Mouse (Mus musculus) B cell, adult 2 months (primary cell): ENCODE data around the gene 1700025C18Rik.
A peak's percentile ranks its signal among the peaks of the same experiment; 100 is the strongest.

ENCODE experiments used
- DNase-seq, 2 experiments: peaks; one replicate each; pipeline ENCODE4 v3.0.0; 2022

The 1700025C18Rik gene

GRCm38 (mm10) chr2:165077055-165077454, 13.5 kb downstream of the 1700025C18Rik start:
- no peak for DNase-seq

GRCm38 (mm10) chr2:165074937-165075336, 15.6 kb downstream of the 1700025C18Rik start:
- DNase-seq, result peak; percentile 85 to 88

GRCm38 (mm10) chr2:165074081-165074884, 16.3 kb downstream of the 1700025C18Rik start:
- peak; percentile 17 for DNase-seq

- DNase-seq, result no peak
Measured at GRCm38 (mm10) chr2:165073381-165073781, 17.2 kb downstream of the 1700025C18Rik start.

GRCm38 (mm10) chr2:165070096-165070816, 20.3 kb downstream of the 1700025C18Rik start:
- peak; percentile 63 to 70 for DNase-seq

GRCm38 (mm10) chr2:165068806-165069205, 21.7 kb downstream of the 1700025C18Rik start:
- no peak for DNase-seq

GRCm38 (mm10) chr2:165064489-165064888, 26.1 kb downstream of the 1700025C18Rik start:
- no peak for DNase-seq

GRCm38 (mm10) chr2:165061638-165062433, 28.7 kb downstream of the 1700025C18Rik start:
- DNase-seq, result peak; percentile 61 to 69

- no peak for DNase-seq
Measured at GRCm38 (mm10) chr2:165059961-165060360, 30.6 kb downstream of the 1700025C18Rik start.

- DNase-seq, result peak; percentile 79 to 84
Measured at GRCm38 (mm10) chr2:165056377-165057085, 34.0 kb downstream of the 1700025C18Rik start.

GRCm38 (mm10) chr2:165055905-165056304, 34.6 kb downstream of the 1700025C18Rik start:
- DNase-seq, result peak; percentile 62 to 67

GRCm38 (mm10) chr2:165054888-165055852, 35.4 kb downstream of the 1700025C18Rik start, which contains the start of gene Cd40:
TSS of gene Cd40 (plus strand) at chr2:165055627.
- peak; percentile 89 for DNase-seq

- DNase-seq, result no peak
Measured at GRCm38 (mm10) chr2:165051566-165051965, 39.0 kb downstream of the 1700025C18Rik start.

- no peak for DNase-seq
Measured at GRCm38 (mm10) chr2:165050826-165051548, 39.6 kb downstream of the 1700025C18Rik start.

- DNase-seq, result no peak
Measured at GRCm38 (mm10) chr2:165049044-165049443, 41.5 kb downstream of the 1700025C18Rik start.

GRCm38 (mm10) chr2:165043729-165044128, 46.8 kb downstream of the 1700025C18Rik start:
- DNase-seq, result no peak

- peak in 1 of 2 experiments; percentile 15 for DNase-seq
Measured at GRCm38 (mm10) chr2:165043090-165043636, 47.4 kb downstream of the 1700025C18Rik start.

GRCm38 (mm10) chr2:165042126-165042525, 48.4 kb downstream of the 1700025C18Rik start:
- DNase-seq, result no peak

- DNase-seq, result no peak
Measured at GRCm38 (mm10) chr2:165037415-165037814, 53.1 kb downstream of the 1700025C18Rik start.

- no peak for DNase-seq
Measured at GRCm38 (mm10) chr2:165035058-165035431, 55.5 kb downstream of the 1700025C18Rik start.
